Mouse (Mus musculus) lung, postnatal 0 days (tissue): ENCODE results near the gene Epo.

ENCODE experiments used
- CTCF ChIP-seq: IDR thresholded peaks from 2 replicates; pipeline ENCODE4 v1.5.1; 2016; ENCODE audit warnings: antibody characterized with exemption, mild to moderate bottlenecking
- EP300 ChIP-seq: IDR thresholded peaks from 2 replicates; pipeline ENCODE4 v1.6.1; 2016; ENCODE audit warnings: antibody characterized with exemption, mild to moderate bottlenecking, control low read depth

DNA sequence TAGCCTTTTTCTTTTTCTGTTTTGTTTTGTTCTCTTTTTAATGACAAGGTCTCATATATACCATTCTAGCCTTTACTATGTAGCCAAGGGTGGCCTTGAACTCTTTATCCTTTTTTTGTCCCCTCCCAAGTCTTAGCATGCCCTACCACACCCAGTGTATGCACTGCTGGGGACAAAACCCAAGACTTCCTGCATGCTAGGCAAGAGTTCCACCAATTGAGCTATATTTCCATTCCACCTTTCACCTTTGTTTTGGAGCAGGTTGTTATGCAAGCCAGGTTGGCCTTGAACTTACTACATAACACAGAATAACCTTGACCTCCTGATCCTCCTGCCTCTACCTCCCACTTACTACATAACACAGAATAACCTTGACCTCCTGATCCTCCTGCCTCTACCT, 87.5 kb downstream of the Epo start:
- TF ChIP-seq CTCF (no peak), EP300 (no peak)
